Mouse (Mus musculus): ENCODE measurements at regions not wholly inside any gene's neighbourhood (a gene's known extent, or its start where the extent isn't known, plus 50 kb on each side); places are given as distances from the start of the nearest gene placed in this dataset.

- 88% methylated on average over 1 of the region's 1 CpGs for WGBS
- no peak overlapping the region for H3K27ac ChIP-seq
- H3K36me3 ChIP-seq: no peaks in the 10 kb centered on the region
- H3K4me2 ChIP-seq: no peak overlapping the region
- H3K4me1 ChIP-seq: no peaks in the 10 kb centered on the region
- H3K27me3 ChIP-seq: no peaks in the 10 kb centered on the region
- ATAC-seq (ENCODE audit: insufficient number of reproducible peaks, low FRiP score, low TSS enrichment, low read depth): no peak
- no peak overlapping the region for H3K9ac ChIP-seq
- no peaks in the 10 kb centered on the region for H3K9me3 ChIP-seq
- H3K4me3 ChIP-seq: no peak overlapping the region
Measured at GRCm38 (mm10) chr2:9650082-9650481, 231.0 kb upstream of the 4930412O13Rik start.

- H3K4me1 ChIP-seq: no peaks in the 10 kb centered on the region
- 87% methylated on average over 4 of the region's 4 CpGs for WGBS
- no peak overlapping the region for H3K4me2 ChIP-seq
- no peaks in the 10 kb centered on the region for H3K27me3 ChIP-seq
- no peaks in the 10 kb centered on the region for H3K36me3 ChIP-seq
- no peak overlapping the region for H3K4me3 ChIP-seq
- H3K9ac ChIP-seq: no peak overlapping the region
- H3K9me3 ChIP-seq: no peaks in the 10 kb centered on the region
- H3K27ac ChIP-seq: no peak overlapping the region
- no peak for ATAC-seq (ENCODE audit: insufficient number of reproducible peaks, low FRiP score, low TSS enrichment, low read depth)
Measured at GRCm38 (mm10) chr2:9658880-9659279, 222.2 kb upstream of the 4930412O13Rik start.

- WGBS: 66% methylated on average over 4 of the region's 4 CpGs
- Histone ChIP-seq H3K36me3 (no peaks in the 10 kb centered on the region), H3K4me3 (no peak overlapping the region), H3K4me2 (no peak overlapping the region), H3K27ac (no peak overlapping the region), H3K27me3 (no peaks in the 10 kb centered on the region), H3K9me3 (no peaks in the 10 kb centered on the region), H3K9ac (no peak overlapping the region), H3K4me1 (no peaks in the 10 kb centered on the region)
- no peak for ATAC-seq (ENCODE audit: insufficient number of reproducible peaks, low FRiP score, low TSS enrichment, low read depth)
Measured at GRCm38 (mm10) chr2:9669621-9670020, 211.4 kb upstream of the 4930412O13Rik start.

- H3K27me3 ChIP-seq: no peaks in the 10 kb centered on the region
- ATAC-seq (ENCODE audit: insufficient number of reproducible peaks, low FRiP score, low TSS enrichment, low read depth): no peak
- 69% methylated on average over 7 of the region's 7 CpGs for WGBS
- no peaks in the 10 kb centered on the region for H3K36me3 ChIP-seq
- no peak overlapping the region for H3K4me3 ChIP-seq
- no peaks in the 10 kb centered on the region for H3K9me3 ChIP-seq
- H3K4me1 ChIP-seq: no peaks in the 10 kb centered on the region
- no peak overlapping the region for H3K9ac ChIP-seq
- no peak overlapping the region for H3K4me2 ChIP-seq
- no peak overlapping the region for H3K27ac ChIP-seq
Measured at GRCm38 (mm10) chr2:9681691-9682152, 199.3 kb upstream of the 4930412O13Rik start.

GRCm38 (mm10) chr2:9683673-9684210 lies 197.3 kb upstream of the 4930412O13Rik start:
- Histone ChIP-seq H3K4me1 (no peaks in the 10 kb centered on the region), H3K9me3 (no peaks in the 10 kb centered on the region), H3K36me3 (no peaks in the 10 kb centered on the region), H3K4me2 (no peak overlapping the region), H3K27me3 (no peaks in the 10 kb centered on the region), H3K27ac (no peak overlapping the region), H3K4me3 (no peak overlapping the region), H3K9ac (no peak overlapping the region)
- no peak for ATAC-seq (ENCODE audit: insufficient number of reproducible peaks, low FRiP score, low TSS enrichment, low read depth)
- WGBS: 59% methylated on average over 2 of the region's 2 CpGs

GRCm38 (mm10) chr2:9688176-9688575 lies 192.9 kb upstream of the 4930412O13Rik start:
- no peaks in the 10 kb centered on the region for H3K27me3 ChIP-seq
- H3K4me1 ChIP-seq: peaks cover 5% of the 10 kb centered on the region
- no peak overlapping the region for H3K4me2 ChIP-seq
- no peak overlapping the region for H3K27ac ChIP-seq
- H3K9me3 ChIP-seq: no peaks in the 10 kb centered on the region
- ATAC-seq (ENCODE audit: insufficient number of reproducible peaks, low FRiP score, low TSS enrichment, low read depth): no peak
- WGBS: 83% methylated on average over 7 of the region's 7 CpGs
- no peaks in the 10 kb centered on the region for H3K36me3 ChIP-seq
- no peak overlapping the region for H3K4me3 ChIP-seq
- no peak overlapping the region for H3K9ac ChIP-seq

- 85% methylated on average over 5 of the region's 5 CpGs for WGBS
- peaks cover 5% of the 10 kb centered on the region for H3K4me1 ChIP-seq
- no peak overlapping the region for H3K4me2 ChIP-seq
- no peaks in the 10 kb centered on the region for H3K27me3 ChIP-seq
- no peak overlapping the region for H3K27ac ChIP-seq
- H3K9me3 ChIP-seq: no peaks in the 10 kb centered on the region
- no peak for ATAC-seq (ENCODE audit: insufficient number of reproducible peaks, low FRiP score, low TSS enrichment, low read depth)
- H3K4me3 ChIP-seq: no peak overlapping the region
- no peaks in the 10 kb centered on the region for H3K36me3 ChIP-seq
- no peak overlapping the region for H3K9ac ChIP-seq
Measured at GRCm38 (mm10) chr2:9689518-9689917, 191.5 kb upstream of the 4930412O13Rik start.

GRCm38 (mm10) chr2:9691506-9691905 lies 189.5 kb upstream of the 4930412O13Rik start:
- no peak for ATAC-seq (ENCODE audit: insufficient number of reproducible peaks, low FRiP score, low TSS enrichment, low read depth)
- no peaks in the 10 kb centered on the region for H3K27me3 ChIP-seq
- H3K27ac ChIP-seq: no peak overlapping the region
- H3K4me2 ChIP-seq: no peak overlapping the region
- H3K4me1 ChIP-seq: peaks cover 5% of the 10 kb centered on the region
- no peak overlapping the region for H3K9ac ChIP-seq
- H3K36me3 ChIP-seq: no peaks in the 10 kb centered on the region
- no peak overlapping the region for H3K4me3 ChIP-seq
- 82% methylated on average over 5 of the region's 5 CpGs for WGBS
- no peaks in the 10 kb centered on the region for H3K9me3 ChIP-seq

GRCm38 (mm10) chr2:9691906-9692305 lies 189.1 kb upstream of the 4930412O13Rik start:
- no peak for ATAC-seq (ENCODE audit: insufficient number of reproducible peaks, low FRiP score, low TSS enrichment, low read depth)
- Histone ChIP-seq H3K27ac (no peak overlapping the region), H3K4me2 (no peak overlapping the region), H3K4me1 (peaks cover 5% of the 10 kb centered on the region), H3K27me3 (no peaks in the 10 kb centered on the region), H3K4me3 (no peak overlapping the region), H3K9me3 (no peaks in the 10 kb centered on the region), H3K9ac (no peak overlapping the region), H3K36me3 (no peaks in the 10 kb centered on the region)
- WGBS: 61% methylated on average over 8 of the region's 8 CpGs

GRCm38 (mm10) chr2:9693351-9693750 lies 187.7 kb upstream of the 4930412O13Rik start:
- Histone ChIP-seq H3K4me1 (peaks cover 5% of the 10 kb centered on the region), H3K27ac (no peak overlapping the region), H3K9me3 (no peaks in the 10 kb centered on the region), H3K36me3 (no peaks in the 10 kb centered on the region), H3K27me3 (0 out of 2 replicates have a peak, but pooled peaks cover 3% of the 10 kb centered on the region), H3K4me2 (no peak overlapping the region), H3K9ac (no peak overlapping the region), H3K4me3 (no peak overlapping the region)
- no peak for ATAC-seq (ENCODE audit: insufficient number of reproducible peaks, low FRiP score, low TSS enrichment, low read depth)
- 60% methylated on average over 9 of the region's 9 CpGs for WGBS

GRCm38 (mm10) chr2:9694178-9694577 lies 186.9 kb upstream of the 4930412O13Rik start:
- H3K9me3 ChIP-seq: no peaks in the 10 kb centered on the region
- H3K4me2 ChIP-seq: no peak overlapping the region
- H3K36me3 ChIP-seq: no peaks in the 10 kb centered on the region
- no peak for ATAC-seq (ENCODE audit: insufficient number of reproducible peaks, low FRiP score, low TSS enrichment, low read depth)
- H3K4me3 ChIP-seq: no peak overlapping the region
- H3K4me1 ChIP-seq: peaks cover 5% of the 10 kb centered on the region
- H3K27me3 ChIP-seq: 0 out of 2 replicates have a peak, but pooled peaks cover 3% of the 10 kb centered on the region
- no peak overlapping the region for H3K9ac ChIP-seq
- H3K27ac ChIP-seq: no peak overlapping the region
- 56% methylated on average over 8 of the region's 8 CpGs for WGBS

- Histone ChIP-seq H3K4me2 (no peak overlapping the region), H3K27me3 (0 out of 2 replicates have a peak, but pooled peaks cover 3% of the 10 kb centered on the region), H3K9ac (no peak overlapping the region), H3K4me1 (0 out of 2 replicates have a peak, but pooled peaks cover 3% of the 10 kb centered on the region), H3K36me3 (no peaks in the 10 kb centered on the region), H3K27ac (no peak overlapping the region), H3K9me3 (no peaks in the 10 kb centered on the region), H3K4me3 (no peak overlapping the region)
- 65% methylated on average over 6 of the region's 6 CpGs for WGBS
- no peak for ATAC-seq (ENCODE audit: insufficient number of reproducible peaks, low FRiP score, low TSS enrichment, low read depth)
Measured at GRCm38 (mm10) chr2:9697591-9698345, 183.3 kb upstream of the 4930412O13Rik start.

Data from limb, embryonic 15.5 days (tissue).